Mouse (Mus musculus): ENCODE data around the gene Btbd19. TPM values are rescaled to one million over a fixed set of nuclear protein-coding genes. Genes with fewer than 3 reads are reported as not detected.

The Btbd19 gene
- polyA plus RNA-seq, 1 experiment from 2014 or later = 2.8 TPM

- ATAC-seq (replicated peaks; ENCODE audit: insufficient number of reproducible peaks, low FRiP score, low TSS enrichment, low read depth) (no peak), DNase-seq (ENCODE audit: low spot score) (no peak)
- no peaks in the 10 kb centered on the region for H3K27me3 ChIP-seq (ENCODE audit: control insufficient read depth, insufficient read depth, low read length)
- 81% methylated on average over 1 of the region's 1 CpGs for WGBS
- no peaks in the 10 kb centered on the region; the same call in 1 of the 2 replicates for H3K4me1 ChIP-seq (ENCODE audit: control insufficient read depth, insufficient read depth, low read length)
- no peaks in the 10 kb centered on the region for H3K9me3 ChIP-seq (replicated peaks; ENCODE audit: control insufficient read depth, low read length)
- no peak overlapping the region for H3K9ac ChIP-seq (replicated peaks; ENCODE audit: low read length)
- no peak overlapping the region for H3K4me3 ChIP-seq (ENCODE audit: low read depth, low read length)
- H3K36me3 ChIP-seq (replicated peaks; ENCODE audit: control insufficient read depth, insufficient read depth, low read depth, low read length) = peaks cover 21% of the 10 kb centered on the region
- H3K4me2 ChIP-seq (ENCODE audit: low read depth, low read length) = no peak overlapping the region
- H3K27ac ChIP-seq (replicated peaks; ENCODE audit: low read depth, low read length) = no peak overlapping the region
These were observed 25.9 kb upstream of the Btbd19 start for GRCm38 (mm10) chr4:117151416-117151815.

- no peak overlapping the region for H3K9ac ChIP-seq (replicated peaks; ENCODE audit: low read length)
- H3K4me3 ChIP-seq (ENCODE audit: low read depth, low read length) = no peak overlapping the region
- H3K4me1 ChIP-seq (ENCODE audit: control insufficient read depth, insufficient read depth, low read length) = no peaks in the 10 kb centered on the region; the same call in 1 of the 2 replicates
- no peak for DNase-seq (ENCODE audit: low spot score)
- peaks cover 21% of the 10 kb centered on the region for H3K36me3 ChIP-seq (replicated peaks; ENCODE audit: control insufficient read depth, insufficient read depth, low read depth, low read length)
- H3K9me3 ChIP-seq (replicated peaks; ENCODE audit: control insufficient read depth, low read length) = no peaks in the 10 kb centered on the region
- no peak overlapping the region for H3K27ac ChIP-seq (replicated peaks; ENCODE audit: low read depth, low read length)
- 85% methylated on average over 6 of the region's 6 CpGs for WGBS
- no peak overlapping the region for H3K4me2 ChIP-seq (ENCODE audit: low read depth, low read length)
- no peaks in the 10 kb centered on the region for H3K27me3 ChIP-seq (ENCODE audit: control insufficient read depth, insufficient read depth, low read length)
- 0 out of 2 replicates have a peak, but pooled peaks have one; percentile 27 for ATAC-seq (replicated peaks; ENCODE audit: insufficient number of reproducible peaks, low FRiP score, low TSS enrichment, low read depth)
These were observed 24.7 kb upstream of the Btbd19 start for GRCm38 (mm10) chr4:117150212-117150733.

GRCm38 (mm10) chr4:117149291-117150211 lies 24.0 kb upstream of the Btbd19 start:
- H3K4me1 ChIP-seq (ENCODE audit: control insufficient read depth, insufficient read depth, low read length) = no peaks in the 10 kb centered on the region; the same call in 1 of the 2 replicates
- WGBS = 75% methylated on average over 6 of the region's 6 CpGs
- DNase-seq (ENCODE audit: low spot score) (no peak), ATAC-seq (replicated peaks; ENCODE audit: insufficient number of reproducible peaks, low FRiP score, low TSS enrichment, low read depth) (no peak)
- H3K27me3 ChIP-seq (ENCODE audit: control insufficient read depth, insufficient read depth, low read length) = no peaks in the 10 kb centered on the region
- no peak overlapping the region for H3K4me3 ChIP-seq (ENCODE audit: low read depth, low read length)
- no peaks in the 10 kb centered on the region for H3K9me3 ChIP-seq (replicated peaks; ENCODE audit: control insufficient read depth, low read length)
- H3K9ac ChIP-seq (replicated peaks; ENCODE audit: low read length) = no peak overlapping the region
- H3K4me2 ChIP-seq (ENCODE audit: low read depth, low read length) = no peak overlapping the region
- no peak overlapping the region for H3K27ac ChIP-seq (replicated peaks; ENCODE audit: low read depth, low read length)
- peaks cover 21% of the 10 kb centered on the region for H3K36me3 ChIP-seq (replicated peaks; ENCODE audit: control insufficient read depth, insufficient read depth, low read depth, low read length)

GRCm38 (mm10) chr4:117148815-117149214 lies 23.3 kb upstream of the Btbd19 start:
- Histone ChIP-seq H3K27ac (replicated peaks; ENCODE audit: low read depth, low read length) (no peak overlapping the region), H3K4me2 (ENCODE audit: low read depth, low read length) (no peak overlapping the region), H3K27me3 (ENCODE audit: control insufficient read depth, insufficient read depth, low read length) (no peaks in the 10 kb centered on the region), H3K9me3 (replicated peaks; ENCODE audit: control insufficient read depth, low read length) (no peaks in the 10 kb centered on the region), H3K9ac (replicated peaks; ENCODE audit: low read length) (no peak overlapping the region), H3K4me1 (ENCODE audit: control insufficient read depth, insufficient read depth, low read length) (no peaks in the 10 kb centered on the region; the same call in 1 of the 2 replicates), H3K4me3 (ENCODE audit: low read depth, low read length) (no peak overlapping the region), H3K36me3 (replicated peaks; ENCODE audit: control insufficient read depth, insufficient read depth, low read depth, low read length) (peaks cover 21% of the 10 kb centered on the region)
- ATAC-seq (replicated peaks; ENCODE audit: insufficient number of reproducible peaks, low FRiP score, low TSS enrichment, low read depth) (no peak), DNase-seq (ENCODE audit: low spot score) (no peak)
- 65% methylated on average over 24 of the region's 24 CpGs for WGBS

GRCm38 (mm10) chr4:117148047-117148713 lies 22.7 kb upstream of the Btbd19 start:
- H3K27me3 ChIP-seq (ENCODE audit: control insufficient read depth, insufficient read depth, low read length) = no peaks in the 10 kb centered on the region
- no peak overlapping the region for H3K9ac ChIP-seq (replicated peaks; ENCODE audit: low read length)
- no peak overlapping the region for H3K4me3 ChIP-seq (ENCODE audit: low read depth, low read length)
- no peak overlapping the region for H3K27ac ChIP-seq (replicated peaks; ENCODE audit: low read depth, low read length)
- no peak overlapping the region for H3K4me2 ChIP-seq (ENCODE audit: low read depth, low read length)
- WGBS = 86% methylated on average over 18 of the region's 18 CpGs
- ATAC-seq (replicated peaks; ENCODE audit: insufficient number of reproducible peaks, low FRiP score, low TSS enrichment, low read depth) (no peak), DNase-seq (ENCODE audit: low spot score) (no peak)
- peaks cover 20% of the 10 kb centered on the region for H3K36me3 ChIP-seq (replicated peaks; ENCODE audit: control insufficient read depth, insufficient read depth, low read depth, low read length)
- H3K4me1 ChIP-seq (ENCODE audit: control insufficient read depth, insufficient read depth, low read length) = no peaks in the 10 kb centered on the region; the same call in 1 of the 2 replicates
- no peaks in the 10 kb centered on the region for H3K9me3 ChIP-seq (replicated peaks; ENCODE audit: control insufficient read depth, low read length)

GRCm38 (mm10) chr4:117146176-117146575 lies 20.7 kb upstream of the Btbd19 start:
- 31% methylated on average over 15 of the region's 15 CpGs for WGBS
- Histone ChIP-seq H3K4me1 (ENCODE audit: control insufficient read depth, insufficient read depth, low read length) (no peaks in the 10 kb centered on the region), H3K9me3 (replicated peaks; ENCODE audit: control insufficient read depth, low read length) (no peaks in the 10 kb centered on the region), H3K4me3 (ENCODE audit: low read depth, low read length) (no peak overlapping the region), H3K27me3 (ENCODE audit: control insufficient read depth, insufficient read depth, low read length) (no peaks in the 10 kb centered on the region), H3K36me3 (replicated peaks; ENCODE audit: control insufficient read depth, insufficient read depth, low read depth, low read length) (peaks cover 5% of the 10 kb centered on the region), H3K4me2 (ENCODE audit: low read depth, low read length) (no peak overlapping the region), H3K9ac (replicated peaks; ENCODE audit: low read length) (no peak overlapping the region), H3K27ac (replicated peaks; ENCODE audit: low read depth, low read length) (no peak overlapping the region)
- DNase-seq (ENCODE audit: low spot score) (peak; percentile 87), ATAC-seq (replicated peaks; ENCODE audit: insufficient number of reproducible peaks, low FRiP score, low TSS enrichment, low read depth) (no peak)

- H3K9me3 ChIP-seq (replicated peaks; ENCODE audit: control insufficient read depth, low read length) = no peaks in the 10 kb centered on the region
- no peak overlapping the region for H3K4me2 ChIP-seq (ENCODE audit: low read depth, low read length)
- DNase-seq (ENCODE audit: low spot score) = no peak
- no peaks in the 10 kb centered on the region for H3K27me3 ChIP-seq (ENCODE audit: control insufficient read depth, insufficient read depth, low read length)
- H3K4me3 ChIP-seq (ENCODE audit: low read depth, low read length) = no peak overlapping the region
- no peaks in the 10 kb centered on the region for H3K4me1 ChIP-seq (ENCODE audit: control insufficient read depth, insufficient read depth, low read length)
- WGBS = 93% methylated on average over 13 of the region's 13 CpGs
- peaks cover 2% of the 10 kb centered on the region for H3K36me3 ChIP-seq (replicated peaks; ENCODE audit: control insufficient read depth, insufficient read depth, low read depth, low read length)
- no peak overlapping the region for H3K27ac ChIP-seq (replicated peaks; ENCODE audit: low read depth, low read length)
- no peak overlapping the region for H3K9ac ChIP-seq (replicated peaks; ENCODE audit: low read length)
- no peak for ATAC-seq (replicated peaks; ENCODE audit: insufficient number of reproducible peaks, low FRiP score, low TSS enrichment, low read depth)
These were observed 19.7 kb upstream of the Btbd19 start for GRCm38 (mm10) chr4:117145248-117145647.

Data from embryonic facial prominence, embryonic 11.5 days (tissue).